Mouse (Mus musculus): ENCODE data around the gene Cx3cl1. TPM values are rescaled to one million over a fixed set of nuclear protein-coding genes. Genes with fewer than 3 reads are reported as not detected.

Gene Cx3cl1
- polyA plus RNA-seq, 1 experiment from 2014 or later = 12.2 TPM

Other genes with a start within 250 kb of the Cx3cl1 start
- gene Cpne2, start 239.0 kb upstream of the Cx3cl1 start, polyA plus RNA-seq (2016; fragmentation: Nextera tagmentation; extraction: Ambion mirVana) = 10.0 and 11.1 TPM in 2 replicates
- gene Rspry1, start 170.1 kb upstream of the Cx3cl1 start, polyA plus RNA-seq (2016; fragmentation: Nextera tagmentation; extraction: Ambion mirVana) = 41.8 and 42.7 TPM in 2 replicates
- 82.4 and 86.2 TPM in 2 replicates for gene Fam192a, start 170.0 kb upstream of the Cx3cl1 start, polyA plus RNA-seq (2016; fragmentation: Nextera tagmentation; extraction: Ambion mirVana)
- 205 and 217 TPM in 2 replicates for gene Arl2bp, start 105.4 kb upstream of the Cx3cl1 start, polyA plus RNA-seq (2016; fragmentation: Nextera tagmentation; extraction: Ambion mirVana)
- gene Pllp, start 75.7 kb upstream of the Cx3cl1 start, polyA plus RNA-seq (2016; fragmentation: Nextera tagmentation; extraction: Ambion mirVana) = 0.15 and 0.21 TPM in 2 replicates
- gene Ccl22, start 26.4 kb upstream of the Cx3cl1 start, polyA plus RNA-seq (2016; fragmentation: Nextera tagmentation; extraction: Ambion mirVana) = not detected in 2 replicates
- gene Ccl17, start 38.4 kb downstream of the Cx3cl1 start, polyA plus RNA-seq (2016; fragmentation: Nextera tagmentation; extraction: Ambion mirVana) = not detected in 2 replicates
- 52.2 and 52.3 TPM in 2 replicates for gene Coq9, start 66.3 kb downstream of the Cx3cl1 start, polyA plus RNA-seq (2016; fragmentation: Nextera tagmentation; extraction: Ambion mirVana)
- gene Ciapin1, start 66.3 kb downstream of the Cx3cl1 start, polyA plus RNA-seq (2016; fragmentation: Nextera tagmentation; extraction: Ambion mirVana) = 181 and 194 TPM in 2 replicates
- 154 and 169 TPM in 2 replicates for gene Polr2c, start 85.4 kb downstream of the Cx3cl1 start, polyA plus RNA-seq (2016; fragmentation: Nextera tagmentation; extraction: Ambion mirVana)
- gene Dok4, start 104.3 kb downstream of the Cx3cl1 start, polyA plus RNA-seq (2016; fragmentation: Nextera tagmentation; extraction: Ambion mirVana) = 14.6 and 16.9 TPM in 2 replicates
- 15.7 and 17.5 TPM in 2 replicates for gene Ccdc102a, start 146.1 kb downstream of the Cx3cl1 start, polyA plus RNA-seq (2016; fragmentation: Nextera tagmentation; extraction: Ambion mirVana)
- 0.22 and 0.68 TPM in 2 replicates for gene Adgrg5, start 151.7 kb downstream of the Cx3cl1 start, polyA plus RNA-seq (2016; fragmentation: Nextera tagmentation; extraction: Ambion mirVana)
- 101 and 186 TPM in 2 replicates for gene Adgrg1, start 202.7 kb downstream of the Cx3cl1 start, polyA plus RNA-seq (2016; fragmentation: Nextera tagmentation; extraction: Ambion mirVana)
- gene Adgrg3, start 245.7 kb downstream of the Cx3cl1 start, polyA plus RNA-seq (2016; fragmentation: Nextera tagmentation; extraction: Ambion mirVana) = 3.2 and 3.5 TPM in 2 replicates